Mouse (Mus musculus): Measurements from ENCODE around the gene Anp32e. TPM values are rescaled to one million over a fixed set of nuclear protein-coding genes. Genes with fewer than 3 reads are reported as not detected.

The Anp32e gene
- polyA plus RNA-seq (2014; fragmentation: Nextera tagmentation; extraction: Ambion mirVana) = 36.5 and 55.8 TPM in 2 replicates

DNA sequence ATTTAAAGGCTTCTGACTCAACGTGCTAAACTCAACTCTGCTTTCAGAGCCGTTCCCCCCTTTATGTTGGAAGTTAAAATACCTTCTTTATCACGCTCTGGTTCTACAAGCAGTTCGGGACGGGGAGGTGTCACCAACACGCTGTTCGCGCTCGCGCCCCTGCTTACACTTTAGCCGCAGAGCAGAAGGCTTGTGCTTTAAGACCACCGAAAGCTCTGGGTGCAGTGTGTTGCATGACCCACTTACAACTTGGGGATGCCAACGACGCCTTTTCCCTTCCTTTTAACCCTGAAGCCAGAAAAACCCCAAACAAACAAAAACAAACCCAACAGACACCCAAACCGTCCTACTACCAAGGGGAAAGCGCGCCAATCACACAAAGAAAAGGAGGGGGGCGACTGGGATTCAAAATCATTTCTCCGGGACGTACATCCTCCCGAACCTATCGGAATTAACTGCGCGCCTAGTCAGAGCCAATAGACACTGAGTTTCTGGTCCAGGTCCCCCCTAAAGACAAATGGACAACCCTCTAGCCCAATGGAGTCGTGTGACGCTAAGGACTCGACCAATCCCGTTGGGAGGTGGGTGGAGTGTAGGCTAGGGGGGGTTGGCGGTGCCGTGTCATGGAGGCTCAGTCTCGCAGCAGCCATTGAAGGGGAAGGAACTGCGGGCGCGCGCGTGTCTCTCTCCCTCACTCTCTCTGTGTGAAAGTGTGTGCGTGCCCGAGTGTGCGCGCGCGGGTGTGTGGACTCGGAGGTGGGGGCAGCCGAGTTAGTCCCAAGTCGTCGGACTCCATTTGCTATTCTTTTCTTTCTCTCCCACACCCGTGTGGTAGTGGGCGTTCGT is at the start of gene Anp32e:
Anp32e (plus strand) TSS at position 589 of the 846 bp plus-strand sequence.
- 0 out of 2 replicates have a peak, but pooled peaks cover under 1% of the 10 kb centered on the region for H3K36me3 ChIP-seq (ENCODE audit: control insufficient read depth, insufficient read depth, low read length)
- WGBS = 0% methylated on average over 49 of the region's 49 CpGs
- no peaks in the 10 kb centered on the region for H3K9me3 ChIP-seq (ENCODE audit: control insufficient read depth, low read length)
- peak within 1 kb of the TSS; percentile 72 for H3K27ac ChIP-seq (ENCODE audit: low read depth, low read length)
- peak; percentile 100 for ATAC-seq (ENCODE audit: low read depth)
- H3K4me3 ChIP-seq (ENCODE audit: low read depth, low read length) = peak within 1 kb of the TSS; percentile 85
- peak within 1 kb of the TSS; percentile 77 for H3K9ac ChIP-seq (replicated peaks; ENCODE audit: low read depth, low read length)
- peaks cover 2% of the 10 kb centered on the region; the same call in 1 of the 2 replicates for H3K27me3 ChIP-seq (ENCODE audit: control insufficient read depth, insufficient read depth, low read length)
- H3K4me1 ChIP-seq (ENCODE audit: control insufficient read depth, insufficient read depth, low read length) = no peaks in the 10 kb centered on the region
- H3K4me2 ChIP-seq (ENCODE audit: low read depth, low read length) = peak within 1 kb of the TSS; percentile 67

DNA sequence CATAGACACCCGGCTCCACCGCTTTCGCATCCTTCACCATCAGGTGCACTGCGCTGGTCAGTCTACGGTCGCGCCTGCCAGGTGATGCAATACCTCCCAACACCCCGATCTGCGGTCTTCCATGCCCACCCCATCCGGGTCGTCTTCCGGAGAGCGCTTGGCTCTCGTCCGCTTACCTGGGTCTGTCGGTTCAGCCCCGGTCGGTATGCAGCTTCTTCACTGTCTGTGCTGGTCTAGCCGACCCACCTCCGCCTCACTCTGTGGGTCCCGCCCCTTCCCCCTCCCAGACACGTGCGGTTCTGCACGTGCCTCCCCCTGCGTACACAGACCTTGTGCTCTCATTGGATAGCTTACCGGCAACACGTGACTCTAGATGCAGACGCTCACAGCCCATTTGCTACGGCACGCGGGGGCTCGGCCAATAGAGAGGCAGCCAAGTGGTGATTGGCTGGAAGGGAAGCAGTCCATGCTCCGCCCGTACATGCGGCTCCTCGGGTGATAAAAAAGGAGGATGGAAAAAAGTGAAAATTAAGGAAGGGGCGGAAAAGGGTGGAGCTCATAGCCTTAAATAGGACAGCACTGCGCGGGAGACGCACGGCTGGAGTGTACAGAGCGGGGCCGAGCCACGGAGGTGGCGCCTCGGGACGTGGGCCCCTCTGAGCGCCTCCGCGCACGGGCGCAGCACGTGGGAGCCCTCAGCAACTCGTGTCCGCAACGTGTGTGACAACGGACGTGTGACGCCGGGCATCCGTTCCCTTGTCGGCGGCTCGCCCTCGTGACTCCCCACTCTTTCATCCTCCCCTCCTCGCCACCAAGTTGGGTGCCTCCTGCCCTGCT is 46.8 kb upstream of the Anp32e start, which contains the start of gene Ciart:
Ciart (minus strand) TSS at position 273 of the 837 bp plus-strand sequence.
- ATAC-seq (ENCODE audit: low read depth) = peak; percentile 100
- H3K4me2 ChIP-seq (ENCODE audit: low read depth, low read length) = peak within 1 kb of the TSS; percentile 98
- WGBS = under 1% methylated on average over 65 of the region's 66 CpGs
- H3K9me3 ChIP-seq (ENCODE audit: control insufficient read depth, low read length) = no peaks in the 10 kb centered on the region
- peaks cover 7% of the 10 kb centered on the region; the same call in 1 of the 2 replicates for H3K4me1 ChIP-seq (ENCODE audit: control insufficient read depth, insufficient read depth, low read length)
- H3K27ac ChIP-seq (ENCODE audit: low read depth, low read length) = no peak within 1 kb of the TSS
- peak within 1 kb of the TSS; percentile 50 for H3K4me3 ChIP-seq (ENCODE audit: low read depth, low read length)
- H3K9ac ChIP-seq (replicated peaks; ENCODE audit: low read depth, low read length) = peak within 1 kb of the TSS; percentile 32; the same call in 1 of the 2 replicates
- no peaks in the 10 kb centered on the region for H3K27me3 ChIP-seq (ENCODE audit: control insufficient read depth, insufficient read depth, low read length)
- H3K36me3 ChIP-seq (ENCODE audit: control insufficient read depth, insufficient read depth, low read length) = no peaks in the 10 kb centered on the region

DNA sequence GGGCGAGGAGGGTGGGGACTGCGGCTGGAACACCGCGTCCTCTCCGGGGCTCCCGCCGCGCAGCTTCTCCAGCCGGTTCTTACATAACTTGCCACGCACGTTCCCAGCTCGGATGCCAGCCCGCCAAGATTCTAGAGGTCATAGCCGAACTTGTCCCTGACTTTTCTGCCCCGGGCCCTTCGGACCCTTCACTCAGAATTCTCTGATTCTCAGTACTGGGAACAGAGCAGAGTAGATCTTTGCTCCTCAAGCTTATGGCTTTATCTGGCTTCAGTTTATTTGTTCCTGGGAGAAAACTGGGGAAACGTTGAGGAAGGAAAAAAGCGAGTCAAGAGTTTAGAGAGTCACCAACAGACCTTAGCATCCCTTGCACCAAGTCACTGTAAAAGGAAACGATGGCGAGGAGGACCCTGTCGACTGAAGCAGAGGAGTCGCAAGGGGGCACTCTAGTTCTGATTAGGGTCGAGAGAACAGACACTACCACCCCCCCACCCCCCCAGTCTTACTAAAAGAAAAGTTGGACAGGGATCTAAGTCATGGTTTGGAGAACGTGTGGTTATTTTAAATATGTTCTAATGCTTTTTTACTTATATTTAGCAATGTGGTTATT is 46.1 kb upstream of the Anp32e start:
- peak overlapping the region; percentile 50 for H3K4me3 ChIP-seq (ENCODE audit: low read depth, low read length)
- H3K36me3 ChIP-seq (ENCODE audit: control insufficient read depth, insufficient read depth, low read length) = no peaks in the 10 kb centered on the region
- H3K27me3 ChIP-seq (ENCODE audit: control insufficient read depth, insufficient read depth, low read length) = no peaks in the 10 kb centered on the region
- peak overlapping the region; percentile 98 for H3K4me2 ChIP-seq (ENCODE audit: low read depth, low read length)
- no peaks in the 10 kb centered on the region for H3K9me3 ChIP-seq (ENCODE audit: control insufficient read depth, low read length)
- no peak overlapping the region; the same call in 1 of the 2 replicates for H3K9ac ChIP-seq (replicated peaks; ENCODE audit: low read depth, low read length)
- peaks cover 7% of the 10 kb centered on the region; the same call in 1 of the 2 replicates for H3K4me1 ChIP-seq (ENCODE audit: control insufficient read depth, insufficient read depth, low read length)
- 4% methylated on average over 24 of the region's 24 CpGs for WGBS
- ATAC-seq (ENCODE audit: low read depth) = no peak
- no peak overlapping the region for H3K27ac ChIP-seq (ENCODE audit: low read depth, low read length)

DNA sequence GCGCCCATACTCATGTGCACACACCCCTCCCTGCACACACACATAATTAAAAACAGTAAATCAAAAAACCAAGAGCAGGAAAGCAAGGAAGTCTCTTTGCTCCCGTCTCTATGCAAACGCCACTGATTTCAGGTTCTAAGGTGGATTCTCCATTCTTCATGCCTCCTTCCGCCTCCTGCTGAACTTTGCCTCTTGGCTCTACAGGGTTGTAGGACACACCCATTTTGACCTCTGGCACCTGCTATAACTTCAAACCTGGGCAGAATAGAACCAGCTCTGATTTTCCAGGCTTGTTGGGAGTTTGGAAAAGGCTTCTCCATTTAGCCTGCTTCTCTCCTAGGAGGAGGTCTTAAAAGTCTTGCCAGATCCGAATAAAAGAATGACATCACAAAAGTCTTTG is 44.6 kb upstream of the Anp32e start:
- WGBS = 83% methylated on average over 5 of the region's 5 CpGs
- Histone ChIP-seq H3K27ac (ENCODE audit: low read depth, low read length) (no peak overlapping the region), H3K4me3 (ENCODE audit: low read depth, low read length) (no peak overlapping the region), H3K4me1 (ENCODE audit: control insufficient read depth, insufficient read depth, low read length) (peaks cover 7% of the 10 kb centered on the region; the same call in 1 of the 2 replicates), H3K27me3 (ENCODE audit: control insufficient read depth, insufficient read depth, low read length) (no peaks in the 10 kb centered on the region), H3K36me3 (ENCODE audit: control insufficient read depth, insufficient read depth, low read length) (no peaks in the 10 kb centered on the region), H3K9me3 (ENCODE audit: control insufficient read depth, low read length) (no peaks in the 10 kb centered on the region), H3K9ac (replicated peaks; ENCODE audit: low read depth, low read length) (no peak overlapping the region), H3K4me2 (ENCODE audit: low read depth, low read length) (no peak overlapping the region)
- no peak for ATAC-seq (ENCODE audit: low read depth)

DNA sequence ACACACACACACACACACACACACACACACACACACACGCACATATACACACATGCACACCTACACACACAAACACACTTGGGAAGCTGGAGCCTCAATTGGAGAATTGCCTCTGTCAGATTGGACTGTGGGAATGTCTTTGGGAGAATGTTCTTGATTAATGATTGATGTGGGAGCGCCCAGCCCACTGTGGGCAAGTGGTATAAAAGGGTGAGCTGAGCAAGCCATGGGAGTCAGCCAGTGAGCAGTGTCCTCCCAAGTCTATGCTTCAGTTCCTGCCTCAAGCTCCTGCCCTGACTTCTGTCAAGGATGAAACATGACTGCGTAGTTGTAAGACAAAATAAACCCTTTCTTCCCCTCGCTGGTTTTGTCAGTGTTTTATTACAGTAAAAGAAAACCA is 41.5 kb upstream of the Anp32e start:
- no peaks in the 10 kb centered on the region for H3K9me3 ChIP-seq (ENCODE audit: control insufficient read depth, low read length)
- H3K4me1 ChIP-seq (ENCODE audit: control insufficient read depth, insufficient read depth, low read length) = peaks cover 3% of the 10 kb centered on the region; the same call in 1 of the 2 replicates
- no peak for ATAC-seq (ENCODE audit: low read depth)
- no peak overlapping the region for H3K9ac ChIP-seq (replicated peaks; ENCODE audit: low read depth, low read length)
- no peak overlapping the region for H3K4me2 ChIP-seq (ENCODE audit: low read depth, low read length)
- no peaks in the 10 kb centered on the region for H3K27me3 ChIP-seq (ENCODE audit: control insufficient read depth, insufficient read depth, low read length)
- no peaks in the 10 kb centered on the region for H3K36me3 ChIP-seq (ENCODE audit: control insufficient read depth, insufficient read depth, low read length)
- 68% methylated on average over 4 of the region's 4 CpGs for WGBS
- H3K27ac ChIP-seq (ENCODE audit: low read depth, low read length) = no peak overlapping the region
- no peak overlapping the region for H3K4me3 ChIP-seq (ENCODE audit: low read depth, low read length)

DNA sequence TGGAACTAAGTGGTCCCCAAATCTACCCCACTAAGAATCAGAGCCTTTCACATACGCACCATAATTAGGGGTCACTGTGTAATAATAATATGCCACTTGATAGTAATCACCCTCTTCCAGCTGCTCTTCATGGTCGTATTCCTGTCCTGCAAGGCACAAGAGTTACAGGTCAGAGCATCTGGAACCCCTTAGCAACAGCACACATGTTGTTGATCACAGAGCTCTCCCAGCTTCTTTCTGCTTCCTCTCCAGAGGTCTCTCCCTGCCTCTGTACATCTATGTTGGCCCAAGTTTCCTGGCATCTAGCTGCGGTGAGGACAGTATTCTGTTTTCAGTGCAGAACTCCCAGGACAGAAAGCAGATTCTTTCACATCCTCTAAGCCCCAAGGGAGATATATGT is 39.4 kb upstream of the Anp32e start:
- 83% methylated on average over 3 of the region's 3 CpGs for WGBS
- Histone ChIP-seq H3K9me3 (ENCODE audit: control insufficient read depth, low read length) (no peaks in the 10 kb centered on the region), H3K27me3 (ENCODE audit: control insufficient read depth, insufficient read depth, low read length) (no peaks in the 10 kb centered on the region), H3K9ac (replicated peaks; ENCODE audit: low read depth, low read length) (no peak overlapping the region), H3K4me2 (ENCODE audit: low read depth, low read length) (no peak overlapping the region), H3K4me1 (ENCODE audit: control insufficient read depth, insufficient read depth, low read length) (0 out of 2 replicates have a peak, but pooled peaks cover 4% of the 10 kb centered on the region), H3K4me3 (ENCODE audit: low read depth, low read length) (no peak overlapping the region), H3K27ac (ENCODE audit: low read depth, low read length) (no peak overlapping the region), H3K36me3 (ENCODE audit: control insufficient read depth, insufficient read depth, low read length) (no peaks in the 10 kb centered on the region)
- ATAC-seq (ENCODE audit: low read depth) = no peak

DNA sequence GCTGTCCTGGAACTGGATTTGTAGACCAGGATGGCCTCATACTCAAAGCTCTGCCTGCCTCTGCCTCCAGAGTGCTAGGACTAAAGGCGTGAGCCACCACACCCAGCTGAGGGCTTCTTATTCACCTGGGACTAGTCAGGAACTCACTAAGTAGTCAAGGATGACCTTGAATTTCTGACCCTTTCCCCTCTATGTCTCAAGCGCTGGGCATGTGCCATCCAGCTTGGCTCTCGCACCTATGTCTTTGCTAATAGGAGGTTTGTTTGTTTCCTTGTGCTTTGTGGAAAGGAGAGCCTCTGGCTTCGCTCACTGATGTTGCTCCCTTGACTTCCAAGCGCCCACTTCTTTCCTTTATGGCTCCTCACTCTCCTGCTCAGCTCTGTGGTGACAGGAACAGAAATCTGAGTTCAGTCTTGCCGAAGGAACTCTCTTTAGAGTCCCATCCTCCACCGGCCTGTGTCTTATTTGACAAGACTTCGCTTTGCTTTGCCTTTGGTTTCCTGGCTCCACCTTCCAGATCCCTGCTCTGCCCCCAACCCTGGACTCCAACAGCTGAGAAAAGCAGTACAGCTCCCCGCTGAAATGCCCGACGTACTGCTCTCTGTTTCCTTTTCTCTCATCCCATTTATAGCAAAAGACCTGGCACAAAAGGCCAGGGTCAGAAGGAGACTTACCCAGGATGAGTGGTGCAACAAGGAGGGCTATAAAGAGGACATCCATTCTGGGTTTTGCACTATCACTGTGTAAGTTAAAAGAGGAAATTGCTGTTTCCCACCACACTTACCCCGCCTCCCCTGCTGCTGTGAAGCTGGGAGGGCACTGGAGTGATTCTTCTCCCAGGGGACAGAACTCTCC is 37.6 kb upstream of the Anp32e start, which contains the start of gene BC028528:
BC028528 (minus strand) TSS at position 795 of the 855 bp plus-strand sequence.
- H3K9me3 ChIP-seq (ENCODE audit: control insufficient read depth, low read length) = no peaks in the 10 kb centered on the region
- H3K4me1 ChIP-seq (ENCODE audit: control insufficient read depth, insufficient read depth, low read length) = peaks cover 9% of the 10 kb centered on the region
- H3K36me3 ChIP-seq (ENCODE audit: control insufficient read depth, insufficient read depth, low read length) = no peaks in the 10 kb centered on the region
- 22% methylated on average over 12 of the region's 12 CpGs for WGBS
- H3K4me3 ChIP-seq (ENCODE audit: low read depth, low read length) = peak within 1 kb of the TSS; percentile 9; the same call in 1 of the 2 replicates
- no peak for ATAC-seq (ENCODE audit: low read depth)
- H3K27me3 ChIP-seq (ENCODE audit: control insufficient read depth, insufficient read depth, low read length) = no peaks in the 10 kb centered on the region
- peak within 1 kb of the TSS; percentile 27; the same call in 1 of the 2 replicates for H3K4me2 ChIP-seq (ENCODE audit: low read depth, low read length)
- peak within 1 kb of the TSS; percentile 55 for H3K27ac ChIP-seq (ENCODE audit: low read depth, low read length)
- peak within 1 kb of the TSS; percentile 32; the same call in 1 of the 2 replicates for H3K9ac ChIP-seq (replicated peaks; ENCODE audit: low read depth, low read length)
